Mouse (Mus musculus) kidney, embryonic 16.5 days (tissue): ENCODE measurements around the gene Ncoa6. TPM values are rescaled to one million over a fixed set of nuclear protein-coding genes. Genes with fewer than 3 reads are reported as not detected.

Experiments used
- ATAC-seq: fragments of 200-750 bp; cut with Nextera tagmentation; 2 replicates; pipeline ENCODE4 v1.8.0; 2017; ENCODE audit warnings: moderate TSS enrichment; ENCODE audit not compliant: low FRiP score, low TSS enrichment
- H3K27ac ChIP-seq: fragments of 300-500 bp; sonication (generic); 2 replicates; pipeline ENCODE4 v1.5.1; 2014; ENCODE audit warnings: low read length
- H3K27me3 ChIP-seq: fragments of 300-500 bp; sonication (generic); 2 replicates; pipeline ENCODE4 v1.6.1; 2014; ENCODE audit warnings: low read length, control low read depth, mixed read lengths; ENCODE audit not compliant: insufficient read depth
- H3K36me3 ChIP-seq: fragments of 300-500 bp; sonication (generic); 2 replicates; pipeline ENCODE4 v1.6.1; 2014; ENCODE audit warnings: low read length, control low read depth, mixed read lengths; ENCODE audit not compliant: insufficient read depth
- H3K4me1 ChIP-seq: fragments of 300-500 bp; sonication (generic); 2 replicates; pipeline ENCODE4 v1.6.1; 2014; ENCODE audit warnings: low read length, control low read depth, mixed read lengths; ENCODE audit not compliant: insufficient read depth
- H3K4me2 ChIP-seq: fragments of 300-500 bp; sonication (generic); replicated peaks from 2 replicates; pipeline ENCODE4 v1.6.1; 2014; ENCODE audit warnings: low read depth, low read length
- H3K4me3 ChIP-seq: fragments of 300-500 bp; sonication (generic); 2 replicates; pipeline ENCODE4 v1.5.1; 2014; ENCODE audit warnings: mild to moderate bottlenecking, low read length
- H3K9ac ChIP-seq: fragments of 300-500 bp; sonication (generic); replicated peaks from 2 replicates; pipeline ENCODE4 v1.6.1; 2014; ENCODE audit warnings: low read length
- H3K9me3 ChIP-seq: fragments of 300-500 bp; sonication (generic); 2 replicates; pipeline ENCODE4 v1.6.1; 2016; ENCODE audit warnings: low read length, control low read depth
- WGBS: fragments of 180-500 bp; shearing (Covaris S2); extraction: QIAGEN DNeasy Blood & Tissue Kit; methylation state at CpG from one replicate; pipeline ENCODE4 v1.1.7; 2014; 5-methylcytosine and 5-hydroxymethylcytosine counted together
- polyA plus RNA-seq: library from polyadenylated mRNA; unstranded; fragments of >200 nt; fragmentation: Nextera tagmentation; extraction: Ambion mirVana; gene quantifications from 2 replicates; pipeline ENCODE4 v1.2.1, GENCODE M21; 2015

The Ncoa6 gene
- polyA plus RNA-seq, 1 experiment from 2014 or later = 14.2 TPM

- no peaks in the 10 kb centered on the region for H3K36me3 ChIP-seq
- H3K27me3 ChIP-seq = no peaks in the 10 kb centered on the region
- no peak overlapping the region for H3K4me2 ChIP-seq
- no peaks in the 10 kb centered on the region for H3K9me3 ChIP-seq
- H3K4me3 ChIP-seq = no peak overlapping the region
- ATAC-seq = no peak
- no peak overlapping the region for H3K27ac ChIP-seq
- H3K9ac ChIP-seq = no peak overlapping the region
- 59% methylated on average over 2 of the region's 2 CpGs for WGBS
- H3K4me1 ChIP-seq = peaks cover 4% of the 10 kb centered on the region; the same call in 1 of the 2 replicates
Observed at GRCm38 (mm10) chr2:155443446-155443845, 30.2 kb downstream of the Ncoa6 start.

GRCm38 (mm10) chr2:155442916-155443315 lies 30.8 kb downstream of the Ncoa6 start:
- no peak overlapping the region for H3K4me3 ChIP-seq
- H3K4me2 ChIP-seq = no peak overlapping the region
- H3K27ac ChIP-seq = no peak overlapping the region
- WGBS = 91% methylated on average over 4 of the region's 4 CpGs
- no peaks in the 10 kb centered on the region for H3K27me3 ChIP-seq
- peaks cover 4% of the 10 kb centered on the region; the same call in 1 of the 2 replicates for H3K4me1 ChIP-seq
- H3K9ac ChIP-seq = no peak overlapping the region
- no peak for ATAC-seq
- H3K36me3 ChIP-seq = no peaks in the 10 kb centered on the region
- no peaks in the 10 kb centered on the region for H3K9me3 ChIP-seq

GRCm38 (mm10) chr2:155436445-155436844 lies 37.2 kb downstream of the Ncoa6 start:
- Histone ChIP-seq H3K9ac (no peak overlapping the region), H3K27me3 (no peaks in the 10 kb centered on the region), H3K4me1 (no peaks in the 10 kb centered on the region), H3K9me3 (no peaks in the 10 kb centered on the region), H3K4me3 (no peak overlapping the region), H3K27ac (no peak overlapping the region), H3K4me2 (no peak overlapping the region), H3K36me3 (peaks cover 33% of the 10 kb centered on the region)
- no peak for ATAC-seq

- H3K9me3 ChIP-seq = no peaks in the 10 kb centered on the region
- H3K4me1 ChIP-seq = no peaks in the 10 kb centered on the region
- no peak overlapping the region for H3K4me3 ChIP-seq
- no peaks in the 10 kb centered on the region for H3K27me3 ChIP-seq
- WGBS = 82% methylated on average over 2 of the region's 2 CpGs
- no peak overlapping the region for H3K4me2 ChIP-seq
- ATAC-seq = no peak
- no peak overlapping the region for H3K9ac ChIP-seq
- peaks cover 23% of the 10 kb centered on the region for H3K36me3 ChIP-seq
- H3K27ac ChIP-seq = no peak overlapping the region
Observed at GRCm38 (mm10) chr2:155420911-155421310, 52.8 kb downstream of the Ncoa6 start.

- no peak for ATAC-seq
- Histone ChIP-seq H3K4me1 (no peaks in the 10 kb centered on the region), H3K4me3 (no peak overlapping the region), H3K36me3 (peaks cover 46% of the 10 kb centered on the region), H3K4me2 (no peak overlapping the region), H3K9me3 (no peaks in the 10 kb centered on the region), H3K9ac (no peak overlapping the region), H3K27me3 (no peaks in the 10 kb centered on the region), H3K27ac (no peak overlapping the region)
- 87% methylated on average over 1 of the region's 1 CpGs for WGBS
Observed at GRCm38 (mm10) chr2:155404635-155405034, 69.1 kb downstream of the Ncoa6 start.

GRCm38 (mm10) chr2:155401926-155402325 lies 71.8 kb downstream of the Ncoa6 start:
- ATAC-seq = no peak
- Histone ChIP-seq H3K36me3 (peaks cover 41% of the 10 kb centered on the region), H3K9me3 (no peaks in the 10 kb centered on the region), H3K27me3 (no peaks in the 10 kb centered on the region), H3K27ac (no peak overlapping the region), H3K4me3 (no peak overlapping the region), H3K4me2 (no peak overlapping the region), H3K9ac (no peak overlapping the region), H3K4me1 (no peaks in the 10 kb centered on the region)
- 92% methylated on average over 4 of the region's 4 CpGs for WGBS

- Histone ChIP-seq H3K27ac (no peak overlapping the region), H3K9ac (no peak overlapping the region), H3K9me3 (no peaks in the 10 kb centered on the region), H3K4me1 (no peaks in the 10 kb centered on the region), H3K36me3 (peaks cover 30% of the 10 kb centered on the region), H3K4me2 (no peak overlapping the region), H3K27me3 (no peaks in the 10 kb centered on the region), H3K4me3 (no peak overlapping the region)
- ATAC-seq = no peak
Observed at GRCm38 (mm10) chr2:155400276-155400675, 73.4 kb downstream of the Ncoa6 start.

- no peak overlapping the region for H3K4me2 ChIP-seq
- 92% methylated on average over 5 of the region's 5 CpGs for WGBS
- no peak overlapping the region for H3K27ac ChIP-seq
- no peak overlapping the region for H3K4me3 ChIP-seq
- no peaks in the 10 kb centered on the region for H3K4me1 ChIP-seq
- no peaks in the 10 kb centered on the region for H3K9me3 ChIP-seq
- ATAC-seq = no peak
- peaks cover 37% of the 10 kb centered on the region for H3K36me3 ChIP-seq
- H3K9ac ChIP-seq = no peak overlapping the region
- no peaks in the 10 kb centered on the region for H3K27me3 ChIP-seq
Observed at GRCm38 (mm10) chr2:155394586-155394985, 79.1 kb downstream of the Ncoa6 start.

- H3K9me3 ChIP-seq = no peaks in the 10 kb centered on the region
- H3K27ac ChIP-seq = no peak overlapping the region
- peaks cover 28% of the 10 kb centered on the region for H3K36me3 ChIP-seq
- H3K4me2 ChIP-seq = no peak overlapping the region
- H3K27me3 ChIP-seq = no peaks in the 10 kb centered on the region
- H3K9ac ChIP-seq = no peak overlapping the region
- ATAC-seq = no peak
- 73% methylated on average over 2 of the region's 2 CpGs for WGBS
- H3K4me3 ChIP-seq = no peak overlapping the region
- H3K4me1 ChIP-seq = peaks cover 10% of the 10 kb centered on the region; the same call in 1 of the 2 replicates
Observed at GRCm38 (mm10) chr2:155388573-155388972, 85.1 kb downstream of the Ncoa6 start.

GRCm38 (mm10) chr2:155387052-155387451 lies 86.6 kb downstream of the Ncoa6 start:
- no peak overlapping the region for H3K4me3 ChIP-seq
- WGBS = 70% methylated on average over 4 of the region's 4 CpGs
- H3K9me3 ChIP-seq = no peaks in the 10 kb centered on the region
- H3K36me3 ChIP-seq = peaks cover 28% of the 10 kb centered on the region
- H3K27me3 ChIP-seq = no peaks in the 10 kb centered on the region
- no peak for ATAC-seq
- H3K4me1 ChIP-seq = peaks cover 21% of the 10 kb centered on the region
- H3K4me2 ChIP-seq = no peak overlapping the region
- H3K9ac ChIP-seq = no peak overlapping the region
- no peak overlapping the region for H3K27ac ChIP-seq

- Histone ChIP-seq H3K9ac (no peak overlapping the region), H3K27me3 (no peaks in the 10 kb centered on the region), H3K4me3 (no peak overlapping the region), H3K36me3 (peaks cover 28% of the 10 kb centered on the region), H3K9me3 (no peaks in the 10 kb centered on the region), H3K27ac (no peak overlapping the region), H3K4me2 (0 out of 2 replicates have a peak overlapping the region, but pooled peaks have one; percentile 3), H3K4me1 (peaks cover 21% of the 10 kb centered on the region)
- WGBS = 17% methylated on average over 27 of the region's 27 CpGs
- ATAC-seq = no peak
Observed at GRCm38 (mm10) chr2:155386534-155386899, 87.2 kb downstream of the Ncoa6 start.
